Mouse (Mus musculus): ENCODE data around the gene Mtmr11. TPM values are rescaled to one million over a fixed set of nuclear protein-coding genes. Genes with fewer than 3 reads are reported as not detected.
"Not testable (repeated sequence)": the region's sequence is repeated elsewhere in the genome, so short reads cannot be mapped to it uniquely, and the experiment has no call there.

The Mtmr11 gene
- polyA plus RNA-seq, 1 experiment, result 4.6 TPM

GRCm38 (mm10) chr3:96170976-96171545 lies 9.3 kb downstream of the Mtmr11 start:
- peak overlapping the region; percentile 94 for H3K4me3 ChIP-seq
- TF ChIP-seq TCF3 (IDR thresholded peaks at IDR 0.05; ENCODE audit: insufficient read length, low read depth) (no peak), SRF (IDR thresholded peaks at IDR 0.05; ENCODE audit: control insufficient read depth, insufficient read length, low read depth) (no peak), CEBPB (IDR thresholded peaks at IDR 0.05; ENCODE audit: insufficient read depth, poor library complexity, severe bottlenecking) (no peak), POLR2AphosphoS2 (IDR thresholded peaks at IDR 0.05; ENCODE audit: insufficient read length, low read depth) (no peak), POLR2A (IDR thresholded peaks at IDR 0.05; ENCODE audit: insufficient read length, low read depth) (no peak), E2F4 (IDR thresholded peaks at IDR 0.05; ENCODE audit: insufficient read depth) (no peak), MYOG (IDR thresholded peaks at IDR 0.05; ENCODE audit: control insufficient read depth in 1 of 3, insufficient read depth in 1 of 3, insufficient read length in 2 of 3, low read depth in 2 of 3) (no peak), MAX (IDR thresholded peaks at IDR 0.05; ENCODE audit: low read depth) (no peak)
- peaks cover 37% of the 10 kb centered on the region for H3K79me2 ChIP-seq (ENCODE audit: control insufficient read depth, insufficient read depth)
- peaks cover 15% of the 10 kb centered on the region for H3K36me3 ChIP-seq (ENCODE audit: control insufficient read depth, insufficient read depth)
- H3ac ChIP-seq (ENCODE audit: control insufficient read depth, insufficient read length), result no peak overlapping the region
- no peaks in the 10 kb centered on the region for H3K27me3 ChIP-seq (ENCODE audit: control insufficient read depth, insufficient read depth, insufficient read length)
- peak overlapping the region; percentile 73 for H3K4me2 ChIP-seq (ENCODE audit: low read depth)

- Histone ChIP-seq H3K4me2 (ENCODE audit: low read depth) (peak overlapping the region; percentile 73), H3K27me3 (ENCODE audit: control insufficient read depth, insufficient read depth, insufficient read length) (no peaks in the 10 kb centered on the region), H3K79me2 (ENCODE audit: control insufficient read depth, insufficient read depth) (peaks cover 37% of the 10 kb centered on the region), H3ac (ENCODE audit: control insufficient read depth, insufficient read length) (peak overlapping the region; percentile 63), H3K4me3 (peak overlapping the region; percentile 94), H3K36me3 (ENCODE audit: control insufficient read depth, insufficient read depth) (peaks cover 21% of the 10 kb centered on the region)
- no peak for TF ChIP-seq USF1 (IDR thresholded peaks at IDR 0.05; ENCODE audit: low read depth)
- TF ChIP-seq MYOG (IDR thresholded peaks at IDR 0.05; ENCODE audit: control insufficient read depth in 1 of 3, insufficient read depth in 1 of 3, insufficient read length in 2 of 3, low read depth in 2 of 3), result no peak
- no peak for TF ChIP-seq TCF3 (IDR thresholded peaks at IDR 0.05; ENCODE audit: insufficient read length, low read depth)
- TF ChIP-seq MAX (IDR thresholded peaks at IDR 0.05; ENCODE audit: low read depth), result no peak
- TF ChIP-seq POLR2A (IDR thresholded peaks at IDR 0.05; ENCODE audit: insufficient read length, low read depth), result no peak
- no peak for TF ChIP-seq TCF12 (IDR thresholded peaks at IDR 0.05; ENCODE audit: insufficient read depth, poor library complexity, severe bottlenecking)
- no peak for TF ChIP-seq MYOD1 (IDR thresholded peaks at IDR 0.05; ENCODE audit: control insufficient read depth in 1 of 3, insufficient read length in 2 of 3, low read depth in 2 of 3)
- TF ChIP-seq CEBPB (IDR thresholded peaks at IDR 0.05; ENCODE audit: insufficient read depth, poor library complexity, severe bottlenecking), result no peak
Observed at GRCm38 (mm10) chr3:96171583-96172196, 9.9 kb downstream of the Mtmr11 start.

DNA sequence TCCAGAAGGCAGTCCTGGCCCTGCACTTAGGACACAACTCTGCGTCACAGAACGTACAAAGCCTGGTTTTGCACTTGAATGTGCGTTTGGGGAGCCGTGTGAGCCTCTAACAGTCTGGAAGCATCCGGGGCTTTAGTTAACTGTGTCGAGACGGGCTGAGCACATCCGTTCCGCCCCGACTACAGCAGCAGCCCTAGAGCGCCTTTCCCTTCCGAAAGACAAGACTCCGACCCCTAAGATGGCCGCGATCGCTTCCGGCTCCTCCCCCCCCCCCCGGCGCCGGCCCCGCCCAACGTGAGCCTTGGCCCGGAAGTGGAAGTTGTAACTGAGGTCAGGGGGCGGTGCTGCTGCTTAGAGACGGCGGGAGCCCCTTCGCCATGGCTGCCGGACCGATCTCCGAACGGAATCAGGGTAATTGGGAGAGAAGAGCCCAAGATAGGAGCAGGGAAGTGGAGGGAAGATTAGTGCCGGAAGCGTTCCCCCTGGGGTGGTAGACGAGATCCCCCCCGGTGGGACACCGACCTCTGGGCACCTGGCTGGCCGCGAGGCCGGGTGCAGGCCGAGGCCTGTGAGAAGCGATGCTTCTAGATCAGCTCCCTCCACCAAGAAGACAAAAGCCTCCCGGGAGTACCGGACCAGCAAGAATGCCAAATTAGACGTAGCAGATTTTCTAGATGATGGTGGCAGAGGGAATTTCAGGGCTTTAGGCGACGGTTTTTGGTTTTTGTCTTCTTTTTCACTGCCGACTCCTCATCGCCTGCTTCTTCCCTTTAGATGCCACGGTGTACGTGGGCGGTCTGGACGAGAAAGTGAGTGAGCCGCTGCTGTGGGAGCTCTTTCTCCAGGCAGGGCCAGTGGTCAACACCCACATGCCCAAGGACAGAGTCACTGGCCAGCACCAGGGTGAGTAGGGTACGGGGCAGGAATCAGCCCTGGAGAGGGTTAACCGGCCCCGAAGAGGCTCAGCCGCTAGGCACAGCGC lies 10.7 kb downstream of the Mtmr11 start, which contains the start of gene Sf3b4:
Gene Sf3b4 (plus strand): TSS at position 136 of the 982 bp plus-strand sequence.
- no peaks in the 10 kb centered on the region for H3K27me3 ChIP-seq (ENCODE audit: control insufficient read depth, insufficient read depth, insufficient read length)
- H3ac ChIP-seq (ENCODE audit: control insufficient read depth, insufficient read length), result peak within 1 kb of the TSS; percentile 63
- peaks cover 24% of the 10 kb centered on the region for H3K36me3 ChIP-seq (ENCODE audit: control insufficient read depth, insufficient read depth)
- peak within 1 kb of the TSS; percentile 94 for H3K4me3 ChIP-seq
- no peak for TF ChIP-seq TCF12 (IDR thresholded peaks at IDR 0.05; ENCODE audit: insufficient read depth, poor library complexity, severe bottlenecking)
- no peak for TF ChIP-seq USF1 (IDR thresholded peaks at IDR 0.05; ENCODE audit: low read depth)
- no peak for TF ChIP-seq SRF (IDR thresholded peaks at IDR 0.05; ENCODE audit: control insufficient read depth, insufficient read length, low read depth)
- TF ChIP-seq POLR2A (IDR thresholded peaks at IDR 0.05; ENCODE audit: insufficient read length, low read depth), result peak; percentile 92
- no peak for TF ChIP-seq MYOG (IDR thresholded peaks at IDR 0.05; ENCODE audit: control insufficient read depth in 1 of 3, insufficient read depth in 1 of 3, insufficient read length in 2 of 3, low read depth in 2 of 3)
- TF ChIP-seq POLR2AphosphoS2 (IDR thresholded peaks at IDR 0.05; ENCODE audit: insufficient read length, low read depth), result peak; percentile 93
- peak within 1 kb of the TSS; percentile 97 for H3K4me2 ChIP-seq (ENCODE audit: low read depth)
- peaks cover 37% of the 10 kb centered on the region for H3K79me2 ChIP-seq (ENCODE audit: control insufficient read depth, insufficient read depth)

DNA sequence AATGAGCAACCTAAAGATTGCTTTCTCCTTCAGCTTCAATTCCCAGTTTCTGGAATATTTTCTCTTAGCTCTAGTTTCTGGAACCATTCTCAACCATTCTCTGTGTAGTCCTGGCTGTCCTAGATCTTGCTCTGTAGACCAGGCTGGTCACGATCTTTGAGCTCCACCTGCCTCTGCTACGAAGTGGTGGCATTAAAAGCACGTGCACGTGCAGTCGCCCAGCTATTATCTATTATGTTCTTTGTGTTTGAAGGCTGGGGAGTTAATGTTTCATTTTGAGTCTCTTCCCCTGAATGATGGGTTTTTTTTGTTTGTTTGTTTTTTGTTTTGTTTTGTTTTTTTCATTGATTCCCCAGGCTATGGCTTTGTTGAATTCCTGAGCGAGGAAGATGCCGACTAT lies 11.4 kb downstream of the Mtmr11 start:
- peak overlapping the region; percentile 63 for H3ac ChIP-seq (ENCODE audit: control insufficient read depth, insufficient read length)
- no peaks in the 10 kb centered on the region for H3K27me3 ChIP-seq (ENCODE audit: control insufficient read depth, insufficient read depth, insufficient read length)
- H3K79me2 ChIP-seq (ENCODE audit: control insufficient read depth, insufficient read depth), result peaks cover 37% of the 10 kb centered on the region
- TF ChIP-seq MYOD1 (IDR thresholded peaks at IDR 0.05; ENCODE audit: control insufficient read depth in 1 of 3, insufficient read length in 2 of 3, low read depth in 2 of 3) (no peak), TCF3 (IDR thresholded peaks at IDR 0.05; ENCODE audit: insufficient read length, low read depth) (no peak), POLR2A (IDR thresholded peaks at IDR 0.05; ENCODE audit: insufficient read length, low read depth) (no peak), SRF (IDR thresholded peaks at IDR 0.05; ENCODE audit: control insufficient read depth, insufficient read length, low read depth) (no peak), TCF12 (IDR thresholded peaks at IDR 0.05; ENCODE audit: insufficient read depth, poor library complexity, severe bottlenecking) (no peak), E2F4 (IDR thresholded peaks at IDR 0.05; ENCODE audit: insufficient read depth) (no peak), MYOG (IDR thresholded peaks at IDR 0.05; ENCODE audit: control insufficient read depth in 1 of 3, insufficient read depth in 1 of 3, insufficient read length in 2 of 3, low read depth in 2 of 3) (no peak), POLR2AphosphoS2 (IDR thresholded peaks at IDR 0.05; ENCODE audit: insufficient read length, low read depth) (no peak), CEBPB (IDR thresholded peaks at IDR 0.05; ENCODE audit: insufficient read depth, poor library complexity, severe bottlenecking) (no peak), USF1 (IDR thresholded peaks at IDR 0.05; ENCODE audit: low read depth) (no peak)
- peak overlapping the region; percentile 94 for H3K4me3 ChIP-seq
- H3K4me2 ChIP-seq (ENCODE audit: low read depth), result peak overlapping the region; percentile 97
- H3K36me3 ChIP-seq (ENCODE audit: control insufficient read depth, insufficient read depth), result peaks cover 31% of the 10 kb centered on the region

GRCm38 (mm10) chr3:96174042-96174441 lies 12.2 kb downstream of the Mtmr11 start:
- peak overlapping the region; percentile 97 for H3K4me2 ChIP-seq (ENCODE audit: low read depth)
- peaks cover 34% of the 10 kb centered on the region for H3K36me3 ChIP-seq (ENCODE audit: control insufficient read depth, insufficient read depth)
- H3K79me2 ChIP-seq (ENCODE audit: control insufficient read depth, insufficient read depth), result peaks cover 37% of the 10 kb centered on the region
- not testable (repeated sequence) for H3K4me3 ChIP-seq; H3ac ChIP-seq (ENCODE audit: control insufficient read depth, insufficient read length); H3K27me3 ChIP-seq (ENCODE audit: control insufficient read depth, insufficient read depth, insufficient read length)

All from myocyte (in vitro differentiated cells).